Mouse (Mus musculus) telencephalon, adult 2 months (tissue): ENCODE measurements around the gene Nbr1.
"Not testable (repeated sequence)": the region's sequence is repeated elsewhere in the genome, so short reads cannot be mapped to it uniquely, and the experiment has no call there.

ENCODE experiments used
- DNase-seq: peaks from one replicate; pipeline ENCODE4 v3.0.0-alpha.2; 2011; ENCODE audit warnings: low read depth, low spot score

The Nbr1 gene

GRCm38 (mm10) chr11:101618596-101618995 is 66.6 kb downstream of the Nbr1 start:
- no peak for DNase-seq

DNA sequence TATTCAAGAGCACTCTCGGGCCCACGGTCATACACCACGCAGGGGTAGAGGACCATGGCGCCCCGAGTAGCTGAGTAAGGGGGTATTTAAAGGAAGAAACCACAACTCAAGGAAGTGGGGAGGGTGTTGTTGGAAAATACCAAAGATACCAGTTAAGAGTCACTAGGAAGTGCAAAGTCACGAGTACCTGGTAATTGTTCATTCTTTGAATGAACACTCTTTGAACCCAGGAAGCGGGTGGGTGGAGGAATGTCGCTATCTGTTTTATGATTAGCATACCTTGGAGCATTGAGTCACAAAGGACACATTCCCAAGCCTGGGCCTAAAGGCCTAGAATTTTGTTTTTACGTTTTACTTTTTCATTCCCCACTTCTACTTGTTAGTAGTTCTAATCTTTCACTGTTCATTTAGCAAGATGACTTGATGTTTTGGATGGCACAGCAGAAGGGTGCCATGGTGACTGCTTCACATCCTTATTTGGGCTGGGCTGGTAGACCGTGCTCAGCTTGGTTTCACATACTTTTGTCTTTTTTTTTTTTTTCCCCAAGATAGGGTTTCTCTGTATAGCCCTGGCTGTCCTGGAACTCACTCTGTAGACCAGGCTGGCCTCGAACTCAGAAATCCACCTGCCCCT is 68.2 kb downstream of the Nbr1 start:
- DNase-seq: not testable (repeated sequence)

- DNase-seq: no peak
Measured at GRCm38 (mm10) chr11:101626649-101626994, 74.7 kb downstream of the Nbr1 start.

DNA sequence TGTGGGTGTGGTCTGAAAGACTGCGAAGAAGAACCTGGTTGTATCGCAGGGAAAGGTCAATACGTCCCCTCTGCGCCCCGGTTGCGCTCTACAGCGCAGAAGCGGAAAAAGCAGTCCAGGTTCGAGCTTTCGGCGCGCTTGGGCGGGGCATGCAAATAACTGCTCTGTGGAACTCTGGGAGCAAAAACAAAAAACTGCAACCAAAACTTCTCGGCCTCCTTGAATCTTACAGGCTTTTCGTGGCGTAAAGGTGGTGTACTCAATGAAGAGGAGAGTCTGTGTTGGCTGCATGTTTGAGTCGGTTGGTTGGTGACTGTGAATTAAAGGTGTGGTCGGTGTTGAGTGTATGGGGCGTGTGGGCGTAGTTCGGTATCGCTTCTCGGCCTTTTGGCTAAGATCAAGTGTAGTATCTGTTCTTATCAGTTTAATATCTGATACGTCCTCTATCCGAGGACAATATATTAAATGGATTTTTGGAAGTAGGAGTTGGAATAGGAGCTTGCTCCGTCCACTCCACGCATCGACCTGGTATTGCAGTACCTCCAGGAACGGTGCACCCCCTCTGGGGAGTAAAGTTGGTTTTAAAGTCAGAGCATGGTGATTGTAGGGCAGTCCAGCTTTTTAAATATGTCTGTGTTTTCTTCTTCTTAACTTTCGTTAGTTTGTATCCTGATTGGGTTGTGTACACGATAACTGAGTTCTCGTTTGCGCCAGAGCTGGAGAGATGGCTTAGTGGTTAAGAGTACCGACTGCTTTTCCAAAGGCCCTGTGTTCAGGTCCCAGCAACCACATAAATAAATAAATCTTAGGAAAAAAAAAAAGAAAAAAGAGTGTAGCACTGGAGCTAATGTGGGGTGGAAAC is 75.3 kb downstream of the Nbr1 start, which contains the start of gene Rdm1:
Gene Rdm1 (plus strand): TSS at position 201 of the 862 bp plus-strand sequence.
- DNase-seq: peak; percentile 83

GRCm38 (mm10) chr11:101627857-101628559 is 76.1 kb downstream of the Nbr1 start:
- DNase-seq: peak; percentile 88

GRCm38 (mm10) chr11:101628733-101629417 is 76.9 kb downstream of the Nbr1 start:
- not testable (repeated sequence) for DNase-seq
